Mouse (Mus musculus): ENCODE data around the gene Nol9. TPM values are rescaled to one million over a fixed set of nuclear protein-coding genes. Genes with fewer than 3 reads are reported as not detected.
A peak's percentile ranks its signal among the peaks of the same experiment; 100 is the strongest.

The Nol9 gene
- polyA plus RNA-seq, 1 experiment from 2014 or later, result 25.8 TPM

DNA sequence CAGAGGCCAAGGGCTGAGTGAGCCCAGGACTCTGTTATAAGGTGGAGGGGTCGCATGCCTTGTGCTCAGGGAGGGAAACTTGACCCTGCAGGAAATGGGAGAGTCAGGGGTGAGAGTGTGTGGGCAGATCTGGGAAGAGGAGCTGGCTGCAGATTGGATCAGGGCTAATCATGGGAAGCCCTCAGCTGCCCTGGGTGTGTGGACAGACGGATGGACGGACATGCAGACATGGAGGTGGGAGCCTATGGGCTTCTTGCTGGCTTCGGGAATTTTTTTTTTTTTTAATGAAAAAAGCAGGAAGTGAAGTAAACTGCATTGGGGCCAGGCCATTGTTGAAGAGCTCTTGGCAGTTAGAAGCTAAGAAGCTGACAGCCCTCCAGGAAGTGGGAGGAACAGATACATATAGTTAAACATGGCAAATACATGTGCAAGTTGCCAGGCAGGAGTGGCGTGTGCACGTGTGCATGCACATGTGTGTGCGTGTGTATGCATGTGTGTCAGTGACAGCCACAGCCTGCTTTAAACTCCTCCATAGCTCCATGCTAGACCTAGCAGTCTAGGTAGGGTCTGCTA, 62.0 kb downstream of the Nol9 start:
- Histone ChIP-seq H3K27ac (replicated peaks; ENCODE audit: low read depth, low read length) (no peak overlapping the region), H3K27me3 (ENCODE audit: control insufficient read depth, insufficient read depth, low read length) (peaks cover 2% of the 10 kb centered on the region; the same call in 1 of the 2 replicates), H3K36me3 (ENCODE audit: control insufficient read depth, insufficient read depth, low read length) (peaks cover 8% of the 10 kb centered on the region; the same call in 1 of the 2 replicates), H3K9me3 (ENCODE audit: control insufficient read depth, low read length) (no peaks in the 10 kb centered on the region), H3K4me1 (ENCODE audit: control insufficient read depth, insufficient read depth, low read length) (no peaks in the 10 kb centered on the region), H3K9ac (replicated peaks; ENCODE audit: low read length) (no peak overlapping the region), H3K4me2 (ENCODE audit: low read length) (no peak overlapping the region), H3K4me3 (replicated peaks; ENCODE audit: low read depth, low read length) (no peak overlapping the region)
- 90% methylated on average over 7 of the region's 7 CpGs for WGBS
- ATAC-seq (ENCODE audit: low FRiP score, low TSS enrichment) (no peak), DNase-seq (no peak)

- Histone ChIP-seq H3K4me1 (ENCODE audit: control insufficient read depth, insufficient read depth, low read length) (no peaks in the 10 kb centered on the region), H3K27ac (replicated peaks; ENCODE audit: low read depth, low read length) (no peak overlapping the region), H3K4me3 (replicated peaks; ENCODE audit: low read depth, low read length) (no peak overlapping the region), H3K9me3 (ENCODE audit: control insufficient read depth, low read length) (no peaks in the 10 kb centered on the region), H3K4me2 (ENCODE audit: low read length) (no peak overlapping the region), H3K27me3 (ENCODE audit: control insufficient read depth, insufficient read depth, low read length) (0 out of 2 replicates have a peak, but pooled peaks cover 4% of the 10 kb centered on the region), H3K36me3 (ENCODE audit: control insufficient read depth, insufficient read depth, low read length) (peaks cover 8% of the 10 kb centered on the region; the same call in 1 of the 2 replicates), H3K9ac (replicated peaks; ENCODE audit: low read length) (no peak overlapping the region)
- WGBS, result 97% methylated on average over 16 of the region's 16 CpGs
- DNase-seq (no peak), ATAC-seq (ENCODE audit: low FRiP score, low TSS enrichment) (no peak)
Measured at GRCm38 (mm10) chr4:152101921-152102320, 62.8 kb downstream of the Nol9 start.

- Histone ChIP-seq H3K9me3 (ENCODE audit: control insufficient read depth, low read length) (no peaks in the 10 kb centered on the region), H3K4me1 (ENCODE audit: control insufficient read depth, insufficient read depth, low read length) (peaks cover 3% of the 10 kb centered on the region; the same call in 1 of the 2 replicates), H3K4me2 (ENCODE audit: low read length) (no peak overlapping the region), H3K4me3 (replicated peaks; ENCODE audit: low read depth, low read length) (no peak overlapping the region), H3K9ac (replicated peaks; ENCODE audit: low read length) (no peak overlapping the region), H3K27ac (replicated peaks; ENCODE audit: low read depth, low read length) (no peak overlapping the region), H3K27me3 (ENCODE audit: control insufficient read depth, insufficient read depth, low read length) (0 out of 2 replicates have a peak, but pooled peaks cover 4% of the 10 kb centered on the region), H3K36me3 (ENCODE audit: control insufficient read depth, insufficient read depth, low read length) (peaks cover 8% of the 10 kb centered on the region; the same call in 1 of the 2 replicates)
- peak; percentile 78 for DNase-seq
- no peak for ATAC-seq (ENCODE audit: low FRiP score, low TSS enrichment)
- WGBS, result 33% methylated on average over 7 of the region's 7 CpGs
Measured at GRCm38 (mm10) chr4:152103025-152103424, 63.9 kb downstream of the Nol9 start.

DNA sequence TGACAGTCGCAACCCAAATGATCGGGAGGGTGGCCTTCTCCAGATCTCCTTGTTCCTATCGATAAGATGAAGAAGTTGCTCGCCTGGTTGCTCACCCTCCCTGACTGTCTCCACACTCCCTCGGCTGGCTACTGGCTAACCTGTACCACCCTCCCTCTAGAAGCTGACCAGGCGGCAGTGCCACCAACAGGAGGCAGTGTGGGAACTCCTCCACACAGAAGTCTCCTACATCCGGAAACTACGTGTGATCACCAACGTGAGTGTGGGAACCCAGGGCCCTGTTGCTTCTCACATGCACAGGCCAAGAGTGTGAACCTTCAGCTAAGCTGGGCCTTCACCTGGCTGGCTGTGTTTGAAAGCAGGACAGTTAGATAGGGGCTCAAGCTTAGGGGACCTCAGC, 67.6 kb downstream of the Nol9 start:
- Histone ChIP-seq H3K4me1 (ENCODE audit: control insufficient read depth, insufficient read depth, low read length) (peaks cover 15% of the 10 kb centered on the region), H3K4me3 (replicated peaks; ENCODE audit: low read depth, low read length) (no peak overlapping the region), H3K4me2 (ENCODE audit: low read length) (no peak overlapping the region), H3K36me3 (ENCODE audit: control insufficient read depth, insufficient read depth, low read length) (peaks cover 10% of the 10 kb centered on the region; the same call in 1 of the 2 replicates), H3K27ac (replicated peaks; ENCODE audit: low read depth, low read length) (no peak overlapping the region), H3K27me3 (ENCODE audit: control insufficient read depth, insufficient read depth, low read length) (0 out of 2 replicates have a peak, but pooled peaks cover 4% of the 10 kb centered on the region), H3K9me3 (ENCODE audit: control insufficient read depth, low read length) (no peaks in the 10 kb centered on the region), H3K9ac (replicated peaks; ENCODE audit: low read length) (no peak overlapping the region)
- ATAC-seq (ENCODE audit: low FRiP score, low TSS enrichment) (no peak), DNase-seq (no peak)
- 54% methylated on average over 9 of the region's 9 CpGs for WGBS

GRCm38 (mm10) chr4:152107493-152107892, 68.4 kb downstream of the Nol9 start:
- Histone ChIP-seq H3K27ac (replicated peaks; ENCODE audit: low read depth, low read length) (peak overlapping the region; percentile 56), H3K9me3 (ENCODE audit: control insufficient read depth, low read length) (no peaks in the 10 kb centered on the region), H3K27me3 (ENCODE audit: control insufficient read depth, insufficient read depth, low read length) (0 out of 2 replicates have a peak, but pooled peaks cover 4% of the 10 kb centered on the region), H3K4me2 (ENCODE audit: low read length) (peak overlapping the region; percentile 61), H3K9ac (replicated peaks; ENCODE audit: low read length) (peak overlapping the region; percentile 21; the same call in 1 of the 2 replicates), H3K4me3 (replicated peaks; ENCODE audit: low read depth, low read length) (peak overlapping the region; percentile 35), H3K4me1 (ENCODE audit: control insufficient read depth, insufficient read depth, low read length) (peaks cover 15% of the 10 kb centered on the region), H3K36me3 (ENCODE audit: control insufficient read depth, insufficient read depth, low read length) (peaks cover 11% of the 10 kb centered on the region; the same call in 1 of the 2 replicates)
- DNase-seq (no peak), ATAC-seq (ENCODE audit: low FRiP score, low TSS enrichment) (peak; percentile 44)
- 3% methylated on average over 24 of the region's 24 CpGs for whole genome bisulfite sequencing

- Histone ChIP-seq H3K27ac (replicated peaks; ENCODE audit: low read depth, low read length) (peak overlapping the region; percentile 56), H3K4me1 (ENCODE audit: control insufficient read depth, insufficient read depth, low read length) (peaks cover 15% of the 10 kb centered on the region), H3K9me3 (ENCODE audit: control insufficient read depth, low read length) (no peaks in the 10 kb centered on the region), H3K36me3 (ENCODE audit: control insufficient read depth, insufficient read depth, low read length) (peaks cover 12% of the 10 kb centered on the region; the same call in 1 of the 2 replicates), H3K4me2 (ENCODE audit: low read length) (peak overlapping the region; percentile 61), H3K27me3 (ENCODE audit: control insufficient read depth, insufficient read depth, low read length) (0 out of 2 replicates have a peak, but pooled peaks cover 4% of the 10 kb centered on the region), H3K4me3 (replicated peaks; ENCODE audit: low read depth, low read length) (peak overlapping the region; percentile 35), H3K9ac (replicated peaks; ENCODE audit: low read length) (peak overlapping the region; percentile 21; the same call in 1 of the 2 replicates)
- ATAC-seq (ENCODE audit: low FRiP score, low TSS enrichment), result peak; percentile 94
- DNase-seq, result peak; percentile 89
- WGBS, result 4% methylated on average over 30 of the region's 30 CpGs
Measured at GRCm38 (mm10) chr4:152107971-152108509, 68.9 kb downstream of the Nol9 start.

GRCm38 (mm10) chr4:152108673-152109072, 69.6 kb downstream of the Nol9 start:
- H3K9ac ChIP-seq (replicated peaks; ENCODE audit: low read length), result peak overlapping the region; percentile 21; the same call in 1 of the 2 replicates
- peak overlapping the region; percentile 56; the same call in 1 of the 2 replicates for H3K27ac ChIP-seq (replicated peaks; ENCODE audit: low read depth, low read length)
- 84% methylated on average over 5 of the region's 5 CpGs for WGBS
- peak overlapping the region; percentile 61 for H3K4me2 ChIP-seq (ENCODE audit: low read length)
- H3K4me3 ChIP-seq (replicated peaks; ENCODE audit: low read depth, low read length), result peak overlapping the region; percentile 35
- 0 out of 2 replicates have a peak, but pooled peaks cover 4% of the 10 kb centered on the region for H3K27me3 ChIP-seq (ENCODE audit: control insufficient read depth, insufficient read depth, low read length)
- H3K4me1 ChIP-seq (ENCODE audit: control insufficient read depth, insufficient read depth, low read length), result peaks cover 15% of the 10 kb centered on the region
- DNase-seq (no peak), ATAC-seq (ENCODE audit: low FRiP score, low TSS enrichment) (no peak)
- H3K36me3 ChIP-seq (ENCODE audit: control insufficient read depth, insufficient read depth, low read length), result peaks cover 10% of the 10 kb centered on the region; the same call in 1 of the 2 replicates
- no peaks in the 10 kb centered on the region for H3K9me3 ChIP-seq (ENCODE audit: control insufficient read depth, low read length)

DNA sequence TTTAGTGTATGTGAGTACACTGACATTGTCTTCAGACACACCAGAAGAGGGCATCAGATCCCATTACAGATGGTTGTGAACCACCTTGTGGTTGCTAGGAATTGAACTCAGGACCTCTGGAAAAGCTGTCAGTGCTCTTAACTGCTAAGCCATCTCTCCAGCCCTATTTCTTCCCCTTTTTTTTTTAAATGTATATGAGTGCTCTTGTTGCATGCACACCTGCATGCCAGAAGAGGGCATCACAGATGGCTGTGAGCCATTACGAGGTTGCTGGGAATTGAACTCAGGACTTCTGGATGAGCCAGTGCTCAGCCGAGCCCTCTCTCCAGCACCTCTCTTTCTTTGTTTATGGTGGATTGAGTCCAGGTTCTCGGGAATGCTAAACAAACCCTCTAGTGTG, 70.4 kb downstream of the Nol9 start:
- ATAC-seq (ENCODE audit: low FRiP score, low TSS enrichment) (no peak), DNase-seq (no peak)
- Histone ChIP-seq H3K36me3 (ENCODE audit: control insufficient read depth, insufficient read depth, low read length) (peaks cover 5% of the 10 kb centered on the region; the same call in 1 of the 2 replicates), H3K4me3 (replicated peaks; ENCODE audit: low read depth, low read length) (no peak overlapping the region), H3K27me3 (ENCODE audit: control insufficient read depth, insufficient read depth, low read length) (peaks cover 10% of the 10 kb centered on the region), H3K9ac (replicated peaks; ENCODE audit: low read length) (no peak overlapping the region), H3K4me1 (ENCODE audit: control insufficient read depth, insufficient read depth, low read length) (peaks cover 15% of the 10 kb centered on the region), H3K27ac (replicated peaks; ENCODE audit: low read depth, low read length) (no peak overlapping the region), H3K9me3 (ENCODE audit: control insufficient read depth, low read length) (no peaks in the 10 kb centered on the region), H3K4me2 (ENCODE audit: low read length) (no peak overlapping the region)
- WGBS, result 88% methylated on average over 3 of the region's 3 CpGs

Measured in midbrain, embryonic 14.5 days (tissue).